Mouse (Mus musculus): ENCODE data around the gene Snapc5. TPM values are rescaled to one million over a fixed set of nuclear protein-coding genes. Genes with fewer than 3 reads are reported as not detected.

The Snapc5 gene
- polyA plus RNA-seq, 1 experiment from 2014 or later = 26.0 TPM

DNA sequence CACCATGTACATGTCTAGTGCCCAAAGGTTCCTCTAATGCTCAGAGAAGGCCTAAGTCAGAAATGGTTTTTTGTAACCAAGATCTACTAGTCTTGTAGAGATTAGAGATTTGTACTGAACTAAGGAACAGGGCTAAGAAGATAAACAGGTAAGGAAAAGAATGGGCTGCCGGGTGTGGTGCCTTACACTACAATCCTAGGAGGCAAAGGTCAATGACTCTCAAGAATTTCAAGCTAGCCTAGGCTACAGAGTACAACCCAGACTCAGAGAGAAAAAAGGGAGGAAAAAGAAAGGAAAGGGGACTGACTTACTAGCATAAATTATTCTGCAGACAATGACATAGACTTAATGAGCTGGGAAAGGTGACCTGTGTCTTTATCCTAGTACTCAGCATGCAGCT lies 41.5 kb downstream of the Snapc5 start:
- 71% methylated on average over 1 of the region's 1 CpGs for WGBS
- H3K27me3 ChIP-seq (ENCODE audit: control insufficient read depth, insufficient read depth, low read length) = no peaks in the 10 kb centered on the region
- no peak overlapping the region for H3K9ac ChIP-seq (replicated peaks; ENCODE audit: low read length)
- H3K36me3 ChIP-seq (replicated peaks; ENCODE audit: control insufficient read depth, insufficient read depth, low read depth, low read length) = no peaks in the 10 kb centered on the region
- DNase-seq (ENCODE audit: low spot score) = no peak
- no peak for ATAC-seq (replicated peaks; ENCODE audit: insufficient number of reproducible peaks, low FRiP score, low TSS enrichment, low read depth)
- H3K4me3 ChIP-seq (ENCODE audit: low read depth, low read length) = no peak overlapping the region
- H3K9me3 ChIP-seq (replicated peaks; ENCODE audit: control insufficient read depth, low read length) = no peaks in the 10 kb centered on the region
- H3K27ac ChIP-seq (replicated peaks; ENCODE audit: low read depth, low read length) = no peak overlapping the region
- no peaks in the 10 kb centered on the region for H3K4me1 ChIP-seq (ENCODE audit: control insufficient read depth, insufficient read depth, low read length)
- no peak overlapping the region for H3K4me2 ChIP-seq (ENCODE audit: low read depth, low read length)

DNA sequence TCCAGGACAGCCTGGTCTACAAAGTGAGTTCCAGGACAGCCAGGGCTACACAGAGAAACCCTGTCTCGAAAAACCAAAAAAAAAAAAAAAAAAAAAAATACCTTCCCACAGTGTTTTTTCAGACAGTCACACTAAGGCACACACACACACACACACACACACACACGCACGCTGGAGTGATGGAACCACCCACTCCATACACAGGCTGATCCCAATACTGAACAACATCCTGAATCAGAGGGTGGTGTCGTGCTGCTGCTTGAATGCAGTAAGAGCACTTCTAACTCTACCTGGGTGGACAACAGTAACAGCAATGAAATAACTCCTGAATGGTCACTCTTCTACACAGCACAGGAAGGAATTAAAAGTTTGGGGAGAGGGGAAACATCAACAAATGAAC lies 42.4 kb downstream of the Snapc5 start:
- Histone ChIP-seq H3K27me3 (ENCODE audit: control insufficient read depth, insufficient read depth, low read length) (no peaks in the 10 kb centered on the region), H3K9me3 (replicated peaks; ENCODE audit: control insufficient read depth, low read length) (no peaks in the 10 kb centered on the region), H3K4me2 (ENCODE audit: low read depth, low read length) (no peak overlapping the region), H3K4me1 (ENCODE audit: control insufficient read depth, insufficient read depth, low read length) (no peaks in the 10 kb centered on the region), H3K9ac (replicated peaks; ENCODE audit: low read length) (no peak overlapping the region), H3K4me3 (ENCODE audit: low read depth, low read length) (no peak overlapping the region), H3K27ac (replicated peaks; ENCODE audit: low read depth, low read length) (no peak overlapping the region), H3K36me3 (replicated peaks; ENCODE audit: control insufficient read depth, insufficient read depth, low read depth, low read length) (no peaks in the 10 kb centered on the region)
- 93% methylated on average over 4 of the region's 4 CpGs for WGBS
- DNase-seq (ENCODE audit: low spot score) (no peak), ATAC-seq (replicated peaks; ENCODE audit: insufficient number of reproducible peaks, low FRiP score, low TSS enrichment, low read depth) (no peak)

DNA sequence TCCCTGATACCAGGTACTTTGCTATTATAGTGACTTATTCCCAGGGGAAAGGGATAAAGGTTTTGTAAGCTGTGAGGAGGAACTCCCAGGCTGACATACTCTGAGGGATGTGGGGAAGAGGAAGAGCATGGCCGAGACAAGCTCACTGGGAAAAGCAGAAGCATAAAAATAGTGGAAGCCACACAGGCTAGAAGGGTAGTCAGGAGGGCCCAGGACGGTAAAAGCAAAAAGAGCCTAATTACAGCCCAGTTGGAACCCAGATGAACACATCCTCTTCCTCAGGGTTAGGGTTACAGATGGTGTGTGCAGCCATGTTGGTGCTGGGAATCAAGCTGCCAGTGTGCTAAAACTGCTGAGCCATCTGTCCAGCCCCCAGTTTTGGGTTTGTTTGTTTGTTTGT lies 43.0 kb downstream of the Snapc5 start:
- Histone ChIP-seq H3K4me3 (ENCODE audit: low read depth, low read length) (no peak overlapping the region), H3K27ac (replicated peaks; ENCODE audit: low read depth, low read length) (no peak overlapping the region), H3K9ac (replicated peaks; ENCODE audit: low read length) (no peak overlapping the region), H3K36me3 (replicated peaks; ENCODE audit: control insufficient read depth, insufficient read depth, low read depth, low read length) (no peaks in the 10 kb centered on the region), H3K27me3 (ENCODE audit: control insufficient read depth, insufficient read depth, low read length) (no peaks in the 10 kb centered on the region), H3K4me2 (ENCODE audit: low read depth, low read length) (no peak overlapping the region), H3K4me1 (ENCODE audit: control insufficient read depth, insufficient read depth, low read length) (no peaks in the 10 kb centered on the region), H3K9me3 (replicated peaks; ENCODE audit: control insufficient read depth, low read length) (no peaks in the 10 kb centered on the region)
- DNase-seq (ENCODE audit: low spot score) (no peak), ATAC-seq (replicated peaks; ENCODE audit: insufficient number of reproducible peaks, low FRiP score, low TSS enrichment, low read depth) (no peak)
- WGBS = 68% methylated on average over 2 of the region's 2 CpGs

DNA sequence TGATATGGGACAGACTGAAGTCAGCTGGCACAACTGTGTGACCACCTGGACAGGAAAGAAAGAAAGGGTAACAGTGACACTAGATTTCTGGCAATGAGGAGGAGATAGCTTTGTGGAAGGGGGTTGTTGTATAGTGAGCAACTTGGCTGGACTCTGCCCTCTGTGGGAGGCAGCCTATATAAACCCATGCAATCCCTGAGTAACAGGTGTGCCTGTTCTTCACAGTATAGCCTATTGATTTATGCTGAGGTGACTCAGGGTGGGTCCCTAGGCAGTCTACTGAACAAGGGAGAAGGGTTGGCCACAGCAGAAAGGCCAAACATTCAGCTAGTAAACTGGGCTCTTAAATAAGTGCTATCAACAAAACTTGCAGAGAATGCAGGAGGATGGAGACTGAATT lies 46.7 kb downstream of the Snapc5 start:
- Histone ChIP-seq H3K9me3 (replicated peaks; ENCODE audit: control insufficient read depth, low read length) (no peaks in the 10 kb centered on the region), H3K9ac (replicated peaks; ENCODE audit: low read length) (no peak overlapping the region), H3K27ac (replicated peaks; ENCODE audit: low read depth, low read length) (no peak overlapping the region), H3K27me3 (ENCODE audit: control insufficient read depth, insufficient read depth, low read length) (no peaks in the 10 kb centered on the region), H3K4me2 (ENCODE audit: low read depth, low read length) (no peak overlapping the region), H3K36me3 (replicated peaks; ENCODE audit: control insufficient read depth, insufficient read depth, low read depth, low read length) (no peaks in the 10 kb centered on the region), H3K4me3 (ENCODE audit: low read depth, low read length) (no peak overlapping the region), H3K4me1 (ENCODE audit: control insufficient read depth, insufficient read depth, low read length) (no peaks in the 10 kb centered on the region)
- ATAC-seq (replicated peaks; ENCODE audit: insufficient number of reproducible peaks, low FRiP score, low TSS enrichment, low read depth) = no peak
- no peak for DNase-seq (ENCODE audit: low spot score)

DNA sequence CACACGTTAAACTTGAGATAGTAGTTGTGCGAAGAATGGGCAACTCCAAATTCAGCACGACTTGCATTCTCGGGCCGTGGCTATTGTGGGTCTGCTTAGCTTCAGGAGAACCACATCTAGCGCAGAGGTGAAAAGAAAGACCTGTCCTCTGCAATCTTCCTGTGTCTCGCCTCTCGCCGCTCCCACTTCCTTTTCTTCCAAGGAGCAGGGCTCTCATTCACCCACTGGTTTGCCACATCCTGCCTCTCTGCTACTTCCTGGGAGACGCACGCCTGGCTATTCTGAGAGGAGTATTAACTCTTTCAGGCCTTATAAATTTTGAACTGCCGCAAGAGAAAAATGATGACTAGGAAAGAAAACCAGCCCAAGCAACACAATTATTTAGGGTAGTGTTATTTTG lies 48.7 kb downstream of the Snapc5 start:
- H3K27me3 ChIP-seq (ENCODE audit: control insufficient read depth, insufficient read depth, low read length) = no peaks in the 10 kb centered on the region
- H3K9me3 ChIP-seq (replicated peaks; ENCODE audit: control insufficient read depth, low read length) = no peaks in the 10 kb centered on the region
- DNase-seq (ENCODE audit: low spot score) (no peak), ATAC-seq (replicated peaks; ENCODE audit: insufficient number of reproducible peaks, low FRiP score, low TSS enrichment, low read depth) (no peak)
- peaks cover 3% of the 10 kb centered on the region; the same call in 1 of the 2 replicates for H3K4me1 ChIP-seq (ENCODE audit: control insufficient read depth, insufficient read depth, low read length)
- no peak overlapping the region for H3K4me3 ChIP-seq (ENCODE audit: low read depth, low read length)
- H3K27ac ChIP-seq (replicated peaks; ENCODE audit: low read depth, low read length) = no peak overlapping the region
- H3K9ac ChIP-seq (replicated peaks; ENCODE audit: low read length) = no peak overlapping the region
- WGBS = 85% methylated on average over 12 of the region's 12 CpGs
- no peak overlapping the region for H3K4me2 ChIP-seq (ENCODE audit: low read depth, low read length)
- no peaks in the 10 kb centered on the region for H3K36me3 ChIP-seq (replicated peaks; ENCODE audit: control insufficient read depth, insufficient read depth, low read depth, low read length)

DNA sequence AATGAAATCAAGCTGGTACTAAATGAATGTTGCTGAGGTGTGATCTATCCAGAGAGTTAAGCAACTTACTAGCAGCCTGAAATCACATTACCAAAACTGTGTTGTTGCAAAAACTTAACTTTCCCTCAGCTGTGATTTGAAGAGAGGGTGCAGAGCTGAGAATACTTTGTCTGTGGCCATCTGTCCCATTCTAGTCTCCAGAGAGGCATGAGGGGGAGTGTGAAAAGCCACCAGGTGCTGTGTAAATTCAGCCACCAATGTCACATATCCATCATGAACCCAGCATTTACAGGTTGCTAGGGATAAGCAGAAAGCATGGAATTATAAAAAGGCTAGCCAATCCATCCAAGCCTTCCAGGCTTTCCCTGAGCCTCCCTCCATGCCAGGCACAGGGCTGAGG lies 49.9 kb downstream of the Snapc5 start:
- H3K4me3 ChIP-seq (ENCODE audit: low read depth, low read length) = no peak overlapping the region
- H3K4me2 ChIP-seq (ENCODE audit: low read depth, low read length) = no peak overlapping the region
- H3K27me3 ChIP-seq (ENCODE audit: control insufficient read depth, insufficient read depth, low read length) = no peaks in the 10 kb centered on the region
- no peak for DNase-seq (ENCODE audit: low spot score)
- H3K36me3 ChIP-seq (replicated peaks; ENCODE audit: control insufficient read depth, insufficient read depth, low read depth, low read length) = no peaks in the 10 kb centered on the region
- no peak for ATAC-seq (replicated peaks; ENCODE audit: insufficient number of reproducible peaks, low FRiP score, low TSS enrichment, low read depth)
- peaks cover 3% of the 10 kb centered on the region; the same call in 1 of the 2 replicates for H3K4me1 ChIP-seq (ENCODE audit: control insufficient read depth, insufficient read depth, low read length)
- H3K27ac ChIP-seq (replicated peaks; ENCODE audit: low read depth, low read length) = no peak overlapping the region
- H3K9me3 ChIP-seq (replicated peaks; ENCODE audit: control insufficient read depth, low read length) = no peaks in the 10 kb centered on the region
- no peak overlapping the region for H3K9ac ChIP-seq (replicated peaks; ENCODE audit: low read length)

DNA sequence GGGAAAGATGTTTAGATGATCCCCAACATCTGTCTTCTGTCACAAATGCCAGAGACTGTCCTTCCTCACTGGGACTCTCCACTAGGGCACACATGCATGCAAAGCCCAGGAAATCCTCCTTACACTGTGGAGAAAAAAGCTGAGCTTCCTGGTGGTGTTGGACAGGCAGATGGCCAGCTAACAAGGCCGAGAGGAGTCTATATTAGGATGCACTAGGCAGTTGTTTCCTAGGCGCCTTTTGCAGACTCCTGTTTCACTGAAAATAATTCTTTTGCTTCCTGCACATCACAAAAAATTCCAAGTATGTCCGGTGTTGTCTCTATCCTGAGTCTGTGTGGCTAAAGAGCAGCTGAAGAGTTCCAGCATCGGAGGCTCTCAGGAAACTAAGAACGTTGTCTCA lies 52.1 kb downstream of the Snapc5 start:
- 47% methylated on average over 5 of the region's 5 CpGs for WGBS
- H3K4me2 ChIP-seq (ENCODE audit: low read depth, low read length) = no peak overlapping the region
- DNase-seq (ENCODE audit: low spot score) (no peak), ATAC-seq (replicated peaks; ENCODE audit: insufficient number of reproducible peaks, low FRiP score, low TSS enrichment, low read depth) (no peak)
- 0 out of 2 replicates have a peak overlapping the region, but pooled peaks have one; percentile 41 for H3K27ac ChIP-seq (replicated peaks; ENCODE audit: low read depth, low read length)
- no peak overlapping the region for H3K9ac ChIP-seq (replicated peaks; ENCODE audit: low read length)
- H3K9me3 ChIP-seq (replicated peaks; ENCODE audit: control insufficient read depth, low read length) = no peaks in the 10 kb centered on the region
- H3K36me3 ChIP-seq (replicated peaks; ENCODE audit: control insufficient read depth, insufficient read depth, low read depth, low read length) = no peaks in the 10 kb centered on the region
- H3K4me3 ChIP-seq (ENCODE audit: low read depth, low read length) = no peak overlapping the region
- H3K4me1 ChIP-seq (ENCODE audit: control insufficient read depth, insufficient read depth, low read length) = peaks cover 3% of the 10 kb centered on the region; the same call in 1 of the 2 replicates
- H3K27me3 ChIP-seq (ENCODE audit: control insufficient read depth, insufficient read depth, low read length) = no peaks in the 10 kb centered on the region

DNA sequence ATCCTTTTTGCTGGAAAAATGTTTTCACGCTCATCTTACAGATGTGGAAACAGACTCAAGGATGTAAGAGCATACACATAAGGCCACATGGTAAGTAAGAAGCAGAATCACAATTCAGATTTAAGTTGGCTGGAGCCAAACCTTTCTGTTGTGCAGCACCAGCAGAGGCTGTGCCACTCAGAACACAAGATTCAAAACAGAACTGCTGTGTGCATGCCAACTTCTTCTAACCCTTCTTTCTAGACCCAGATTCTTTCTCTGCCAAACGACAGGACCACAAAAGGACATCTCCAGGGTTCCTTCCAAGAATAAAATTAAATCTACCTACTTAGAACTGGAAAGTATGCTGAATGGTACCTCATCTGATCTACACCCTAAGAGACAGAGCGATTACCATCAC lies 52.6 kb downstream of the Snapc5 start:
- ATAC-seq (replicated peaks; ENCODE audit: insufficient number of reproducible peaks, low FRiP score, low TSS enrichment, low read depth) (no peak), DNase-seq (ENCODE audit: low spot score) (no peak)
- no peaks in the 10 kb centered on the region for H3K36me3 ChIP-seq (replicated peaks; ENCODE audit: control insufficient read depth, insufficient read depth, low read depth, low read length)
- no peaks in the 10 kb centered on the region for H3K9me3 ChIP-seq (replicated peaks; ENCODE audit: control insufficient read depth, low read length)
- H3K4me2 ChIP-seq (ENCODE audit: low read depth, low read length) = no peak overlapping the region
- no peak overlapping the region for H3K9ac ChIP-seq (replicated peaks; ENCODE audit: low read length)
- 82% methylated on average over 3 of the region's 3 CpGs for WGBS
- peak overlapping the region; percentile 41; the same call in 1 of the 2 replicates for H3K27ac ChIP-seq (replicated peaks; ENCODE audit: low read depth, low read length)
- H3K4me3 ChIP-seq (ENCODE audit: low read depth, low read length) = no peak overlapping the region
- no peaks in the 10 kb centered on the region for H3K27me3 ChIP-seq (ENCODE audit: control insufficient read depth, insufficient read depth, low read length)
- H3K4me1 ChIP-seq (ENCODE audit: control insufficient read depth, insufficient read depth, low read length) = peaks cover 3% of the 10 kb centered on the region; the same call in 1 of the 2 replicates
